Mouse (Mus musculus) forebrain, embryonic 15.5 days (tissue): ENCODE measurements around the gene P2rx7. TPM values are rescaled to one million over a fixed set of nuclear protein-coding genes. Genes with fewer than 3 reads are reported as not detected.
"Not testable (repeated sequence)": the region's sequence is repeated elsewhere in the genome, so short reads cannot be mapped to it uniquely, and the experiment has no call there.

ENCODE experiments used
- ATAC-seq: fragments of 200-750 bp; cut with Nextera tagmentation; replicated peaks from 2 replicates; pipeline ENCODE4 v1.8.0; 2017; ENCODE audit warnings: mild to moderate bottlenecking, moderate TSS enrichment, moderate library complexity
- H3K27ac ChIP-seq: fragments of 300-500 bp; sonication (generic); replicated peaks from 2 replicates; pipeline ENCODE4 v1.5.1; 2015; ENCODE audit warnings: mild to moderate bottlenecking, inconsistent platforms
- H3K27me3 ChIP-seq: fragments of 300-500 bp; sonication (generic); 2 replicates; pipeline ENCODE4 v1.6.1; 2015; ENCODE audit warnings: inconsistent platforms
- H3K36me3 ChIP-seq: fragments of 300-500 bp; sonication (generic); 2 replicates; pipeline ENCODE4 v1.6.1; 2015; ENCODE audit warnings: mild to moderate bottlenecking, inconsistent platforms
- H3K4me1 ChIP-seq: fragments of 300-500 bp; sonication (generic); 2 replicates; pipeline ENCODE4 v1.6.1; 2015; ENCODE audit warnings: inconsistent platforms
- H3K4me2 ChIP-seq: fragments of 300-500 bp; sonication (generic); replicated peaks from 2 replicates; pipeline ENCODE4 v1.6.1; 2015; ENCODE audit warnings: mild to moderate bottlenecking, inconsistent platforms
- H3K4me3 ChIP-seq: fragments of 300-500 bp; sonication (generic); 2 replicates; pipeline ENCODE4 v1.5.1; 2015; ENCODE audit warnings: mild to moderate bottlenecking, inconsistent platforms
- H3K9ac ChIP-seq: fragments of 300-500 bp; sonication (generic); replicated peaks from 2 replicates; pipeline ENCODE4 v1.6.1; 2015; ENCODE audit warnings: mild to moderate bottlenecking, inconsistent platforms
- H3K9me3 ChIP-seq: fragments of 300-500 bp; sonication (generic); 2 replicates; pipeline ENCODE4 v1.6.1; 2016; ENCODE audit warnings: inconsistent platforms
- WGBS: fragments of 180-500 bp; shearing (Covaris S2); methylation state at CpG from one replicate; pipeline ENCODE4 v1.1.7; 2015; ENCODE audit warnings: mixed read lengths; 5-methylcytosine and 5-hydroxymethylcytosine counted together
- polyA plus RNA-seq: library from polyadenylated mRNA; unstranded; fragments of >200 nt; fragmentation: Nextera tagmentation; extraction: Ambion mirVana; gene quantifications from 2 replicates; pipeline ENCODE4 v1.2.1, GENCODE M21; 2015

Gene P2rx7
- polyA plus RNA-seq, 1 experiment from 2014 or later = 1.8 TPM

DNA sequence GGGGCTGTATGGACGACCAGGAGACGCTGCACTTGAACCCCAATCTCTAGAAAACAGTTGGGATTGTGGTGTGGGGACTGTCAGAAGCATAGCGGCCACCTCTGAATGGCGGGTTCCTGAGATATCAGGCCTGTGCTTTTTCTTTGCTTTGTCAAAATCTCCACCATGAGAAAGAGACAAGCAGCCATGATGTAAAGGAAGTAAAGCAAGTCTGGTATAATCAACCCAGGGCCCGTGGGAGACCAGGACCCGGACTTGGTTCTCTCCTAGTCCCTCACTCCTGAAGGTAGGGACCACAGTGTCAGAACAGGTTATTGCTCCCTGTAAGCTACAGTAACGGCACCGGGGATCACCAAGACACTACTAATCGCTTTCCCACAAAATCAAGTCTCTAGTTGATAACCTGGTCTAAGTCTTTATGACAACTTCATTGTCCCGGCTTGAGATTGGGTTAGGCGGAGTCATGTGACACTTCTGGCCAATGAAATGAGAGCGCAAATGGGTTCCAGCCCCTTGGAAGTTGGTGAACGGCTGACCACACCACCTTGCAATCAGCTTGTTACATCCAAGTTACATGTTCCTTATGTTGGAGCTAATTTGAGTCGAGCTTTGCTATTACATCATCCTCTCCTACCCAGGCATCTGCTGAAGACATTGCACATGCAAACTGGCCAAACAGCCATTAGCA lies 18.0 kb upstream of the P2rx7 start:
- Histone ChIP-seq H3K4me1 (peaks cover 4% of the 10 kb centered on the region; the same call in 1 of the 2 replicates), H3K4me2 (no peak overlapping the region), H3K27me3 (no peaks in the 10 kb centered on the region), H3K9me3 (no peaks in the 10 kb centered on the region), H3K27ac (no peak overlapping the region), H3K4me3 (no peak overlapping the region), H3K36me3 (no peaks in the 10 kb centered on the region), H3K9ac (no peak overlapping the region)
- ATAC-seq = no peak
- 88% methylated on average over 14 of the region's 14 CpGs for WGBS

DNA sequence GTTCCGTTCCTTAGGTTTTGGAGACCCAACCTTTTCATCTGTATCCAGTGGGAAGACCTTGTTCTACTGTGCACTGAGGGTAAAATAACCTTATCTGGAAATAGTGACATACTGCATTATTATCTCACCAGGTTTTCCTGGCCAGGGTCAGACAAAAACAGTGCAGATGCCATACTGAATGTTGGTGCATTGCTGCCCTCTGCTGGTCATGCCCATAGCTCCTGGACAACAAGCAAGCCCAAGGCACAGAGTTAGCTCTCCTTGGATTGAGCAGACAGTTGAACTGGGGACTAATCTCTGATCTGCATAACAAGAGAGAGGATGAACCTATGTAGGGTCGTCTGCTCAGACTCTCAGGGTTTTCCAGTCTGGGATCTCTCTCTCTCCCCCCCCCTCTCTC lies 16.5 kb upstream of the P2rx7 start:
- 44% methylated on average over 2 of the region's 2 CpGs for WGBS
- Histone ChIP-seq H3K36me3 (no peaks in the 10 kb centered on the region), H3K27me3 (no peaks in the 10 kb centered on the region), H3K4me3 (no peak overlapping the region), H3K4me2 (no peak overlapping the region), H3K9me3 (no peaks in the 10 kb centered on the region), H3K4me1 (no peaks in the 10 kb centered on the region), H3K27ac (no peak overlapping the region), H3K9ac (no peak overlapping the region)
- peak; percentile 72; the same call in 1 of the 2 replicates for ATAC-seq

DNA sequence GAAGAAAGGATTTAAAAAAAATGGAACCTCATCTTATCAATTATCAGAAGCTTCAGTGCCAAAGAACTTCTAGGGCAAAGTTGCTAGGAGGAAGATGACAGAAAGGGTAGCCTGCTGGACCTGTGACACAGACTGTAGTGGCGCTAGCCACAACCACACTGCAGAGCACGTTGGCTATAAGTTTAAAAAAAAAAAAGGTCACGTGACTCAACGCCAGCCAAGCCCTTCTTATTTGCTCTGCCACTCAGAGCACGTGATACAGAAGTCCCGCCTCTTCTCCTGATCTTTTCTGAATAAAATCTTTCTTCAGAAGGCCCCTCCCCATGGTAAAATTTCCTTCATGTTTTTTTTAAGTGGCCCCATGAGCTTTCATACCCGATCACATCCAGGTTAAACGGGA lies 8.5 kb upstream of the P2rx7 start:
- Histone ChIP-seq H3K27ac (no peak overlapping the region), H3K4me3 (no peak overlapping the region), H3K9ac (no peak overlapping the region), H3K9me3 (no peaks in the 10 kb centered on the region), H3K27me3 (no peaks in the 10 kb centered on the region), H3K4me1 (no peaks in the 10 kb centered on the region), H3K36me3 (no peaks in the 10 kb centered on the region), H3K4me2 (no peak overlapping the region)
- ATAC-seq = no peak
- 81% methylated on average over 8 of the region's 8 CpGs for WGBS

DNA sequence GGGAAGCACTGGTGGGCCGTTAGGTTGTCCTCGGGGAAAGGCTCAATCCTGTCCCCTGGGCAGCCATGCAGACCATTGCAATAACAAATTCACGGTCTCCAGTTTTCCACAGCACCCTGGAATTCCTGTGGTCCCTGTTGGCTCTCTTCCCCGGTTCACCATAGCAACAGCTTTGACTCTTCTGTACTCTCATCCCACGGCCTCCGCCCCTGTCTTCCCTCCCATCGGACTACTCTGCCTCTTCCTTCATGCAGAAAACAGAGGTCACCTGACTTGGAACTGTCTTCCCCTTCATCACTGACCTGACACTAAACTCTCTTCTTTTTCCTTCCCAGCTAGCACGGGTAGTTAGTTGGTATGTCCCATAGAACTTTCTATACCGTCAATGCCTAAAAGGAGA lies 7.4 kb upstream of the P2rx7 start:
- H3K9me3 ChIP-seq = no peaks in the 10 kb centered on the region
- H3K27ac ChIP-seq = no peak overlapping the region
- no peaks in the 10 kb centered on the region for H3K36me3 ChIP-seq
- H3K27me3 ChIP-seq = no peaks in the 10 kb centered on the region
- ATAC-seq = no peak
- no peaks in the 10 kb centered on the region for H3K4me1 ChIP-seq
- H3K9ac ChIP-seq = no peak overlapping the region
- no peak overlapping the region for H3K4me2 ChIP-seq
- WGBS = 75% methylated on average over 9 of the region's 9 CpGs
- no peak overlapping the region for H3K4me3 ChIP-seq

DNA sequence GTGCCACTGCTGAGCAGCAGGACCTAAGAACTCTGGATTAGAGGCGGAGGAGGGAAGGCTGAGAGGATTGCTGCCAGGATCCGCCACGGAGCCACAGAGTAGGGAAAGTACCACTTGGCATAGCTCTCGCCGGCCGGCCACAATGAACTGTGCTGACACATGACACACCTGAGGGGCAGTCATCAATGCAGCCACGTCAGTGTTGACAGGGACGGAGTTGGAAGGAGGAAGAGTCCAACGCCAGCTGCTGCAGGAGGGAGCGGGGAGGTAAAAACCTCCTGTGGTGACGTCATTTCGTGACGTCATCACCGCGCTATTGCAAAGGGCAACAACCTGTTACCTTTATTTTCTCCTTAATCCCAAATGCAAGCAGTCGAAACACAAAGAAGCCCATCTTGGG lies 6.8 kb upstream of the P2rx7 start:
- Histone ChIP-seq H3K9ac (no peak overlapping the region), H3K36me3 (no peaks in the 10 kb centered on the region), H3K9me3 (no peaks in the 10 kb centered on the region), H3K27ac (no peak overlapping the region), H3K4me2 (peak overlapping the region; percentile 33), H3K4me1 (no peaks in the 10 kb centered on the region), H3K27me3 (no peaks in the 10 kb centered on the region), H3K4me3 (peak overlapping the region; percentile 17)
- ATAC-seq = no peak
- 40% methylated on average over 16 of the region's 16 CpGs for WGBS

DNA sequence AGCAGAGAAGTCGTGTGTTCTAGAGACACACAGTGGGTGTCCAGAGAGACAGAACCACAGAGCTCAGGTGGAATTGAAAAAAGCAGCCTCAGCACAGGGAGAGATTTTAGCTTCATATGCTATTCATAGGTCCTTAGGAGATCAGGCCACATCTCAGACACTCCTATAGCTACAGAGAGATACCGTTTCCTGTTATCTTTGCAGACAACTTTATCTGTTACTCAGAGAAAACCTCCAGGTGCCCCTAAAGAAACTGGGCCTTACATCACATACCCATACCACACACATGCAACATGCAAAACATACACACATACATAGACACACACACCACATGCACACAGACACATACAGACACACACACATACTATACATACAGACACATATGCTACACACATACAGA lies 5.4 kb upstream of the P2rx7 start:
- H3K27ac ChIP-seq = no peak overlapping the region
- H3K4me1 ChIP-seq = no peaks in the 10 kb centered on the region
- H3K27me3 ChIP-seq = no peaks in the 10 kb centered on the region
- no peaks in the 10 kb centered on the region for H3K36me3 ChIP-seq
- no peak overlapping the region for H3K4me3 ChIP-seq
- WGBS = 67% methylated on average over 2 of the region's 2 CpGs
- no peak overlapping the region for H3K9ac ChIP-seq
- no peak overlapping the region for H3K4me2 ChIP-seq
- no peaks in the 10 kb centered on the region for H3K9me3 ChIP-seq
- no peak for ATAC-seq

DNA sequence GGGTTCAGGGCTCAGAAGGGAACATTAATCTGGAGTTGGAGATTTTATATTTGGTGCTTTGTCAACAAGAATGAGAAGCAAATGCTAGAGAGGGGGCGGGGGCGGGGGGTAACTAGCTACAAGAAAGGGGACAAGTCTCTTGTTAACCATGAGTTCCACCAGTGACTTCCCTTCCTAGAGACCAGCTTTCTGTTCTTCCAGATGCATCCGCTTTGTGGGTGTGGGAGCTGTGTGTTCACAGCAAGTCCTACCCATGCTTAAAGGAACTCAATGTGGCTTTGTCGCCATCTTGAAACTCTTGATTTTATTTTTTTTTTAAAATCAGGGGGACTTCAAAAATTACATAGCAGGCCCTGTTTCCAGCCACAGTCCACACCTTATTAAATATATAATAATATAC lies 4.2 kb upstream of the P2rx7 start:
- no peaks in the 10 kb centered on the region for H3K4me1 ChIP-seq
- ATAC-seq = no peak
- H3K4me3 ChIP-seq = no peak overlapping the region
- 95% methylated on average over 4 of the region's 4 CpGs for WGBS
- H3K36me3 ChIP-seq = no peaks in the 10 kb centered on the region
- H3K9me3 ChIP-seq = no peaks in the 10 kb centered on the region
- no peak overlapping the region for H3K27ac ChIP-seq
- no peak overlapping the region for H3K9ac ChIP-seq
- H3K27me3 ChIP-seq = no peaks in the 10 kb centered on the region
- H3K4me2 ChIP-seq = no peak overlapping the region

DNA sequence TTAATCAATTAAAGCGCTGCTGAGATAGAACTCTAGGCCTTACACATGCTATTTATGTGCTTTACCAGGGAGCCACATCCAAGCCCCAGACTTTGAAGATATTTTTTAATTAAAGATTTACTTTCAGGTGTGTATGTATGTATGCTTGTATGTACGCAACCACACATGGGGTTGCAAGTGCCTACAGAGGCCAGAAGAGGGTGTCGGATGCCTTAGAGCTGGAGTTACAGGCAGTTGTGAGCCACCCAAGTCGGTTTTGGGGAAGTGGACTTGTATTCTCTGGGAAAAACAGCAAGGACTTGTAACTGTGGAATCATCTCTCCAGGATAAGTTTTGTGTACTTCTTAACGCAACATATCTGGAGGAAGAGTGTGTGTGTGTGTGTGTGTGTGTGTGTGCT lies 3.7 kb upstream of the P2rx7 start:
- no peaks in the 10 kb centered on the region for H3K27me3 ChIP-seq
- H3K9me3 ChIP-seq = no peaks in the 10 kb centered on the region
- no peak overlapping the region for H3K4me2 ChIP-seq
- no peak overlapping the region for H3K9ac ChIP-seq
- no peak overlapping the region for H3K4me3 ChIP-seq
- 85% methylated on average over 5 of the region's 5 CpGs for WGBS
- H3K4me1 ChIP-seq = no peaks in the 10 kb centered on the region
- no peak for ATAC-seq
- no peak overlapping the region for H3K27ac ChIP-seq
- no peaks in the 10 kb centered on the region for H3K36me3 ChIP-seq

DNA sequence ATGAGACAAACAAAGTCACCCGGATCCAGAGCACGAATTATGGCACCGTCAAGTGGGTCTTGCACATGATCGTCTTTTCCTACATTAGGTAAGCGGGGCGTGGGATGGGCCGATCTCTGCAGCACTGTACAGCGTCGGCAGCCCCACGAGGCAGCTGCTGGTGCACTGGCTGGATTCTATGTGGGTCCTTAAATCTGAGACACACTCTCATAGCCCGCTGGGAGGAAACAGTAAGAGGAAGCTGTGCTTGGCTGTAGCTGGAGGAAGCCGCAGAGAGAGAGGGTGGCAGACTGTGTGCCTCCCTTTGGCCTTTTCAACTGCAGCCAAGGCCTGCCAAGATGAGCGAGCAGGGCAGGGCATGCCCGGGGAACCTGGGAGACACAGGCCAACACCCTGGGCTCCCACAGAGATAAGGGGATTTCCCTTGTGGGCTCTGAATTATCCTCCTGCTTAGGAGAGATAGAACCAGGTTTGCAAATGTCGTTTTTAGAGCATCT lies 448 bp downstream of the P2rx7 start:
- H3K27ac ChIP-seq = no peak overlapping the region
- no peaks in the 10 kb centered on the region for H3K27me3 ChIP-seq
- no peak for ATAC-seq

DNA sequence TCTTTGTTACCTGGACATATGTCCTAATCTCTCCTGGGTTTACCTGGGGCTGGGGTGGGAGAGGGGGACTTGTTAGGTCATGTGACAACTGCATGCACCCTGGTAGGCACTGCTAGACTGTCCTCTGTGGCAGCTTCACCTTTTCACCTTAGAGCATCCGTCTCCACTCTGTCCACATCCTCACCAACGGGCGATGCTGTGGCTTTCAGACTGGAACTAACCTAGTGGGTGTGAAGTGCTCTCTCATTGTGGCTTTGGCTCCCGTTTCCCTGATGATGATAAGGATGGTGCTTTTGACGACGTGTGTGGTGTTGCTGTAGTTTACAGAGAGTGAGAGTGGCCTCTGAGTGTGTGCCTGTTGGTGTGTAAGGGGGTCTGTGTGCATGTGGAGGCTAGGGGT lies 1.6 kb downstream of the P2rx7 start:
- WGBS = 89% methylated on average over 6 of the region's 6 CpGs
- Histone ChIP-seq H3K27me3 (no peaks in the 10 kb centered on the region), H3K4me2 (no peak overlapping the region), H3K36me3 (no peaks in the 10 kb centered on the region), H3K4me1 (no peaks in the 10 kb centered on the region), H3K9ac (no peak overlapping the region), H3K9me3 (no peaks in the 10 kb centered on the region), H3K4me3 (no peak overlapping the region), H3K27ac (no peak overlapping the region)
- no peak for ATAC-seq

More for the DNA sequence above, 448 bp downstream of the P2rx7 start:
- Histone ChIP-seq H3K4me3 (no peak overlapping the region), H3K9ac (no peak overlapping the region), H3K4me1 (no peaks in the 10 kb centered on the region), H3K4me2 (no peak overlapping the region), H3K36me3 (no peaks in the 10 kb centered on the region), H3K9me3 (no peaks in the 10 kb centered on the region)
- 73% methylated on average over 15 of the region's 15 CpGs for WGBS

DNA sequence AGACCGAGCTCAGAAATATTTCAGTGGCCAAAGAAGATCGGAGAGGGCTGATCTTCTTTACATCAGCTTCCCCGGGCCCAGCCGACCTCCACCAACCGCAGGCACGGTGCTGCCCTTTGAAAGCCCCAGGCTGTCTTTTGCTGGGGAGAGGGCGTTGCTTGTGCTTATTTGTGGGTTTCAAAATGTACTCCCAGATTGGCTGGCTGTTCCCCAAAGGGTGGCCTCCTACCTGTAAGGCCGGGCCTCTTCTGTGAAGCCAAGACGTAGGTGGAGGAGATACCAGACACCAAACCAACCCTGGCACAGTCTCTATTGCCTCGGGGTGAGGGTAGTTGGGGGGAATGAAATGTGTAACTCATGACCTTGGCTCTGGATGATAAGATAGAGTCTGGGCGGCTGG lies 2.3 kb downstream of the P2rx7 start:
- H3K9me3 ChIP-seq = no peaks in the 10 kb centered on the region
- H3K9ac ChIP-seq = no peak overlapping the region
- ATAC-seq = no peak
- H3K27me3 ChIP-seq = no peaks in the 10 kb centered on the region
- H3K36me3 ChIP-seq = no peaks in the 10 kb centered on the region
- H3K4me1 ChIP-seq = no peaks in the 10 kb centered on the region
- no peak overlapping the region for H3K4me3 ChIP-seq
- H3K27ac ChIP-seq = no peak overlapping the region
- WGBS = 87% methylated on average over 11 of the region's 11 CpGs
- H3K4me2 ChIP-seq = no peak overlapping the region

DNA sequence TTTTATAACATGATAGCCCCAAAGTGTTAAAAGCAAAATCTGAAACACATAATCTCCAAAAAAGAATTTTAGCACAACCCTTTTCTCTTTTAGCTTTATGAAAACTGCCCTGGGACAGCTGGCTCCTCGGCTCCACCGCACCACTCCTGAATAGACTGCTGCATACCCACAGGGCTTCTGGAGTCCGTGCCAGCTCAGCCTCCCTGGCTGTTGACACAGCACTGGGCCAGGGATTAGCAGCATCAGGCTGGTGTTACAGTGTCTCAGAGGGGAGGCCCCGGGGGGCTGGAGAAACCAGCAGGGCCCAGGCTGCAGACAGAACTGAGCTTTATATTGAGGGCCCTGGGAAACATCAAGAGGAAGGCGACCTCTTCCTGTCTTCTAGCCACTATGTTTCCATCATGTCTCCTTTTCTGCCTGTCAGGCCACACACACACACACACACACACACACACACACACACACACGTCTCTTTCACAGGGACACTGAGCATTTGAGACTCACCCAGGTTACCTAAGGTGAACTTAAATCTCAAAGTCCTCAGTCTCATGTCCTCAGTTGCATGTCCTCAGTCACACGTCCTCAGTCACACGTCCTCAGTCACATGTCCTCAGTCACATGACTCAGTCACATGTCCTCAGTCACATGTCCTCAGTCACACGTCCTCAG lies 3.7 kb downstream of the P2rx7 start:
- Histone ChIP-seq H3K4me2 (no peak overlapping the region), H3K36me3 (no peaks in the 10 kb centered on the region), H3K27me3 (no peaks in the 10 kb centered on the region), H3K9ac (no peak overlapping the region), H3K4me3 (no peak overlapping the region), H3K4me1 (no peaks in the 10 kb centered on the region), H3K9me3 (no peaks in the 10 kb centered on the region), H3K27ac (no peak overlapping the region)
- ATAC-seq = no peak
- WGBS = 68% methylated on average over 9 of the region's 9 CpGs

DNA sequence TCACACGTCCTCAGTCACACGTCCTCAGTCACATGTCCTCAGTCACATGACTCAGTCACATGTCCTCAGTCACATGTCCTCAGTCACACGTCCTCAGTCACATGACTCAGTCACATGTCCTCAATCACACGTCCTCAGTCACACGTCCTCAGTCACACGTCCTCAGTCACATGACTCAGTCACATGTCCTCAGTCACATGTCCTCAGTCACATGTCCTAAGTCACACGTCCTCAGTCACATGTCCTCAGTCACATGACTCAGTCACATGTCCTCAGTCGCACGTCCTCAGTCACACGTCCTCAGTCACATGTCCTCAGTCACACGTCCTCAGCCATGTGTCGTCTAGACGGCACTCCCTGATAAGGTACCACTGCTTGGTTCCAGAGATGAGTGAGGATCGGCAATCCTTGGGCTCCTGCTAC lies 4.3 kb downstream of the P2rx7 start:
- H3K4me3 ChIP-seq, H3K9me3 ChIP-seq, H3K9ac ChIP-seq, H3K36me3 ChIP-seq, H3K27me3 ChIP-seq, ATAC-seq, H3K27ac ChIP-seq, H3K4me2 ChIP-seq, H3K4me1 ChIP-seq: not testable (repeated sequence)
- WGBS = 95% methylated on average over 14 of the region's 14 CpGs
